Mouse (Mus musculus) megakaryocyte, embryonic 14.5 days (primary cell): ENCODE data around the gene Cdh20. TPM values are rescaled to one million over a fixed set of nuclear protein-coding genes. Genes with fewer than 3 reads are reported as not detected.

Experiments used
- H3K27me3 ChIP-seq: replicated peaks from 2 replicates; pipeline ENCODE3; 2012; ENCODE audit warnings: inconsistent platforms
- H3K36me3 ChIP-seq: replicated peaks from 2 replicates; pipeline ENCODE3; 2012; ENCODE audit warnings: low read length, inconsistent platforms, mixed read lengths
- H3K4me1 ChIP-seq: 2 replicates; pipeline ENCODE4 v1.6.1; 2012; ENCODE audit warnings: inconsistent platforms
- H3K4me3 ChIP-seq: replicated peaks from 2 replicates; pipeline ENCODE3; 2012; ENCODE audit warnings: moderate library complexity, mild to moderate bottlenecking, inconsistent platforms
- H3K9me3 ChIP-seq: 2 replicates; pipeline ENCODE4 v1.6.1; 2012; ENCODE audit warnings: inconsistent platforms
- FLI1 ChIP-seq: IDR thresholded peaks from 2 replicates; pipeline ENCODE4 v1.6.1; 2012; ENCODE audit warnings: low read length, inconsistent platforms, mixed read lengths
- GATA1 ChIP-seq: IDR thresholded peaks from 3 replicates; pipeline ENCODE4 v1.6.1; 2012; ENCODE audit warnings: mixed read lengths, low read length, inconsistent platforms, borderline replicate concordance
- polyA plus RNA-seq: library from polyadenylated mRNA; stranded (reverse); fragments of >175 nt; gene quantifications from 2 replicates; pipeline ENCODE4 v1.2.3, GENCODE M21; 2012; ENCODE audit warnings: low replicate concordance; ENCODE audit not compliant: insufficient read depth

Cdh20 gene
- polyA plus RNA-seq, 1 experiment = not detected

GRCm38 (mm10) chr1:104957046-104957445 is 188.7 kb downstream of the Cdh20 start:
- no peak overlapping the region for H3K4me3 ChIP-seq
- peaks cover 4% of the 10 kb centered on the region; the same call in 1 of the 2 replicates for H3K9me3 ChIP-seq
- H3K36me3 ChIP-seq = no peaks in the 10 kb centered on the region
- H3K27me3 ChIP-seq = no peaks in the 10 kb centered on the region
- TF ChIP-seq GATA1 = no peak
- no peak for TF ChIP-seq FLI1
- H3K4me1 ChIP-seq = no peaks in the 10 kb centered on the region

GRCm38 (mm10) chr1:104961670-104962069 is 193.3 kb downstream of the Cdh20 start:
- H3K36me3 ChIP-seq = no peaks in the 10 kb centered on the region
- no peak overlapping the region for H3K4me3 ChIP-seq
- TF ChIP-seq GATA1 (no peak), FLI1 (no peak)
- no peaks in the 10 kb centered on the region for H3K27me3 ChIP-seq
- H3K9me3 ChIP-seq = peaks cover 4% of the 10 kb centered on the region; the same call in 1 of the 2 replicates
- H3K4me1 ChIP-seq = no peaks in the 10 kb centered on the region

GRCm38 (mm10) chr1:104962257-104962656 is 193.9 kb downstream of the Cdh20 start:
- no peaks in the 10 kb centered on the region for H3K36me3 ChIP-seq
- H3K4me3 ChIP-seq = no peak overlapping the region
- peaks cover 4% of the 10 kb centered on the region; the same call in 1 of the 2 replicates for H3K9me3 ChIP-seq
- TF ChIP-seq GATA1 (no peak), FLI1 (no peak)
- H3K4me1 ChIP-seq = no peaks in the 10 kb centered on the region
- no peaks in the 10 kb centered on the region for H3K27me3 ChIP-seq

- H3K27me3 ChIP-seq = no peaks in the 10 kb centered on the region
- TF ChIP-seq GATA1 (no peak), FLI1 (no peak)
- H3K36me3 ChIP-seq = no peaks in the 10 kb centered on the region
- H3K4me3 ChIP-seq = no peak overlapping the region
- no peaks in the 10 kb centered on the region for H3K9me3 ChIP-seq
- H3K4me1 ChIP-seq = no peaks in the 10 kb centered on the region
These were observed 210.7 kb downstream of the Cdh20 start for GRCm38 (mm10) chr1:104979068-104979467.

GRCm38 (mm10) chr1:104980273-104980672 is 211.9 kb downstream of the Cdh20 start:
- Histone ChIP-seq H3K4me3 (no peak overlapping the region), H3K9me3 (no peaks in the 10 kb centered on the region), H3K27me3 (peaks cover 1% of the 10 kb centered on the region), H3K36me3 (no peaks in the 10 kb centered on the region), H3K4me1 (no peaks in the 10 kb centered on the region)
- no peak for TF ChIP-seq GATA1

GRCm38 (mm10) chr1:104986222-104986973 is 218.1 kb downstream of the Cdh20 start:
- H3K9me3 ChIP-seq = no peaks in the 10 kb centered on the region
- TF ChIP-seq GATA1 (no peak), FLI1 (no peak)
- no peaks in the 10 kb centered on the region for H3K36me3 ChIP-seq
- H3K27me3 ChIP-seq = peaks cover 1% of the 10 kb centered on the region
- H3K4me3 ChIP-seq = no peak overlapping the region
- no peaks in the 10 kb centered on the region for H3K4me1 ChIP-seq

- no peaks in the 10 kb centered on the region for H3K36me3 ChIP-seq
- no peaks in the 10 kb centered on the region for H3K4me1 ChIP-seq
- H3K9me3 ChIP-seq = no peaks in the 10 kb centered on the region
- TF ChIP-seq FLI1 (no peak), GATA1 (no peak)
- peaks cover 1% of the 10 kb centered on the region for H3K27me3 ChIP-seq
- H3K4me3 ChIP-seq = no peak overlapping the region
These were observed 219.2 kb downstream of the Cdh20 start for GRCm38 (mm10) chr1:104987526-104987925.

- Histone ChIP-seq H3K9me3 (peaks cover 7% of the 10 kb centered on the region), H3K4me1 (peaks cover 5% of the 10 kb centered on the region; the same call in 1 of the 2 replicates), H3K4me3 (no peak overlapping the region), H3K36me3 (no peaks in the 10 kb centered on the region), H3K27me3 (peaks cover 8% of the 10 kb centered on the region)
- TF ChIP-seq FLI1 (no peak), GATA1 (no peak)
These were observed 224.1 kb downstream of the Cdh20 start for GRCm38 (mm10) chr1:104992441-104992840.

GRCm38 (mm10) chr1:104993905-104994611 is 225.7 kb downstream of the Cdh20 start:
- Histone ChIP-seq H3K4me3 (peak overlapping the region; percentile 73), H3K36me3 (no peaks in the 10 kb centered on the region), H3K9me3 (peaks cover 7% of the 10 kb centered on the region), H3K4me1 (peaks cover 5% of the 10 kb centered on the region; the same call in 1 of the 2 replicates), H3K27me3 (peaks cover 8% of the 10 kb centered on the region)
- TF ChIP-seq GATA1 (no peak), FLI1 (no peak)

GRCm38 (mm10) chr1:104994612-104994986 is 226.3 kb downstream of the Cdh20 start:
- Histone ChIP-seq H3K9me3 (peaks cover 7% of the 10 kb centered on the region), H3K4me1 (peaks cover 5% of the 10 kb centered on the region; the same call in 1 of the 2 replicates), H3K4me3 (no peak overlapping the region), H3K36me3 (no peaks in the 10 kb centered on the region), H3K27me3 (peaks cover 8% of the 10 kb centered on the region)
- TF ChIP-seq FLI1 (no peak), GATA1 (no peak)
